Mouse (Mus musculus): ENCODE results near the gene Capn9. TPM values are rescaled to one million over a fixed set of nuclear protein-coding genes. Genes with fewer than 3 reads are reported as not detected.
A peak's percentile ranks its signal among the peaks of the same experiment; 100 is the strongest.

The Capn9 gene
- polyA plus RNA-seq, 1 experiment from 2014 or later: 0.08 TPM

- H3K27ac ChIP-seq (ENCODE audit: low read length): no peak overlapping the region
- 60% methylated on average over 18 of the region's 18 CpGs for WGBS (ENCODE audit: insufficient replicate concordance)
Measured at GRCm38 (mm10) chr8:124643540-124644339, 67.8 kb downstream of the Capn9 start.

GRCm38 (mm10) chr8:124648311-124648710, 72.4 kb downstream of the Capn9 start:
- no peaks in the 10 kb centered on the region for H3K9me3 ChIP-seq (replicated peaks; ENCODE audit: control insufficient read depth, low read length)
- no peaks in the 10 kb centered on the region for H3K27me3 ChIP-seq (ENCODE audit: control insufficient read depth, insufficient read depth, low read depth, low read length)
- no peak overlapping the region for H3K4me2 ChIP-seq (ENCODE audit: low read depth, low read length)
- H3K4me3 ChIP-seq (ENCODE audit: low read depth, low read length): no peak overlapping the region
- no peak for ATAC-seq (ENCODE audit: low read depth)
- H3K27ac ChIP-seq (ENCODE audit: low read length): no peak overlapping the region
- H3K9ac ChIP-seq (ENCODE audit: low read depth, low read length): no peak overlapping the region
- no peaks in the 10 kb centered on the region for H3K36me3 ChIP-seq (ENCODE audit: control insufficient read depth, insufficient read depth)
- peaks cover 13% of the 10 kb centered on the region for H3K4me1 ChIP-seq (ENCODE audit: control insufficient read depth, low read depth, low read length)

More at GRCm38 (mm10) chr8:124643540-124644339, 67.8 kb downstream of the Capn9 start:
- Histone ChIP-seq H3K27me3 (ENCODE audit: control insufficient read depth, insufficient read depth, low read depth, low read length) (no peaks in the 10 kb centered on the region), H3K9ac (ENCODE audit: low read depth, low read length) (no peak overlapping the region), H3K9me3 (replicated peaks; ENCODE audit: control insufficient read depth, low read length) (no peaks in the 10 kb centered on the region), H3K4me3 (ENCODE audit: low read depth, low read length) (no peak overlapping the region), H3K36me3 (ENCODE audit: control insufficient read depth, insufficient read depth) (peaks cover 6% of the 10 kb centered on the region), H3K4me2 (ENCODE audit: low read depth, low read length) (no peak overlapping the region), H3K4me1 (ENCODE audit: control insufficient read depth, low read depth, low read length) (no peaks in the 10 kb centered on the region)
- no peak for ATAC-seq (ENCODE audit: low read depth)

GRCm38 (mm10) chr8:124651776-124652175, 75.9 kb downstream of the Capn9 start:
- Histone ChIP-seq H3K4me2 (ENCODE audit: low read depth, low read length) (no peak overlapping the region), H3K9me3 (replicated peaks; ENCODE audit: control insufficient read depth, low read length) (no peaks in the 10 kb centered on the region), H3K27ac (ENCODE audit: low read length) (peak overlapping the region; percentile 76), H3K36me3 (ENCODE audit: control insufficient read depth, insufficient read depth) (no peaks in the 10 kb centered on the region), H3K4me1 (ENCODE audit: control insufficient read depth, low read depth, low read length) (peaks cover 17% of the 10 kb centered on the region), H3K4me3 (ENCODE audit: low read depth, low read length) (no peak overlapping the region), H3K27me3 (ENCODE audit: control insufficient read depth, insufficient read depth, low read depth, low read length) (no peaks in the 10 kb centered on the region), H3K9ac (ENCODE audit: low read depth, low read length) (no peak overlapping the region)
- ATAC-seq (ENCODE audit: low read depth): peak; percentile 83
- WGBS (ENCODE audit: insufficient replicate concordance): 74% methylated on average over 20 of the region's 20 CpGs

DNA sequence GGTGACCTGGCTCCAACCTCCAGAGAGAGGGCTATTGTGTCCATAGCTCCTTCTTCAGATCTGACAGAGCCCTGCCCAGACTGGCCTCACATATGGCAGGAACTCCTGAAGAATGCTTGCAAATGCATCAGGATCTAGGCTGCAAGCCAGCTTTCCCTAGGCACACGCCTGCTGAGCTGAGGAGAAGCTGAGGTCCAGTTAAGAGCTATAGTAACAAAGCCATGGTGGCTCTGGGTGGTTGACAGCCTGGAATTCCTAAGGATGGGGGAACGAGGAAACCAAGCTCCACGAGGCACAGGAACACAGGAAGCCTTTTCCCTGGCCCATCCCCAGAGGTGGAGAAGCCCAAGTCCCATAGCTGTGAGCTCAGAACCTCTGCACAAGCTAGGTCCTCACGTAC, 76.6 kb downstream of the Capn9 start:
- Histone ChIP-seq H3K27ac (ENCODE audit: low read length) (0 out of 2 replicates have a peak overlapping the region, but pooled peaks have one; percentile 36), H3K36me3 (ENCODE audit: control insufficient read depth, insufficient read depth) (no peaks in the 10 kb centered on the region), H3K27me3 (ENCODE audit: control insufficient read depth, insufficient read depth, low read depth, low read length) (no peaks in the 10 kb centered on the region), H3K4me2 (ENCODE audit: low read depth, low read length) (no peak overlapping the region), H3K9me3 (replicated peaks; ENCODE audit: control insufficient read depth, low read length) (no peaks in the 10 kb centered on the region), H3K4me1 (ENCODE audit: control insufficient read depth, low read depth, low read length) (peaks cover 25% of the 10 kb centered on the region), H3K4me3 (ENCODE audit: low read depth, low read length) (no peak overlapping the region), H3K9ac (ENCODE audit: low read depth, low read length) (no peak overlapping the region)
- no peak for ATAC-seq (ENCODE audit: low read depth)
- 53% methylated on average over 4 of the region's 4 CpGs for WGBS (ENCODE audit: insufficient replicate concordance)

DNA sequence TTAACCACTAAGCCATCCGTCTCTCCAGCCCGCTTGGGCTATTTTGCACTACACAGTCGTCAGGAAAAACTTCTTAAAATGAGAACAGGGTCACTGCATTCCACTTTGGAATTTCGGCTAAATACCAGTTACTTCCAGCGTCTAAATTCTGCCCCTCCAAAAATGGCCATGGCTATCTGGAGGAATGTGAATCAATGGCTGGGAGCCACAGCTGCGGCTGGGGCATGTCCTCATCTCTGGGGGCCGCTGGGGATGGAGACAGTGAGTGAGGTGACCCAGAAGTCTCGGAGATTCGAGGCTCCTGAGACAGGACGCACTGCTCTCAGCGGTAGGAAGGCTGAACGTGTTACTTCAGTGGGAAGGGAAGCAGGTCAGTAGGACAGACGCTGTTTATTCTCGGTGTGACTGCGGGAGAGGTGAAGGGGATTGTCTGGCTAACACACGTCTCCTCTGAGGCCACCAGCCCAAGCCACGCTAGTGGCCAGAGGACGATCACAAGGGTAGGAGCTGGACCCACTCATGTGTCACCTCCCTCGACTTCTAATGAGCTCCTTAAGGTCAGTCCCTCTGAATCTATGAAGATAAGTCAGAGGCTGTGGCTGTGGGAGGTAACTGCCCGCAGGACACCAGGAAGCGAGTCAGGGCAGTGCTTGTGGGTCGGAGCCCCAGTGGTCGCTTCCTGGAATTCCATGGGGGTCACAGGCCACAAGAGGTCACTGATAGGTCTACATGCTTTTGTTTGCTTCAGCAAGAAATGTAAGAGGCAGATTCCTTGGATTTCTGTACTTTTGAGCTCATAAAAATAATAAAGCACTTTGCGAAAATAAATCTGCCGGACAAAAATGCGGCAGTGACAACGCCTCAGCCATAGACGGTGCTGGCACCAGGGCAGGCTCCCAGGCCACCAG, 77.9 kb downstream of the Capn9 start:
- Histone ChIP-seq H3K4me1 (ENCODE audit: control insufficient read depth, low read depth, low read length) (peaks cover 37% of the 10 kb centered on the region), H3K4me3 (ENCODE audit: low read depth, low read length) (no peak overlapping the region), H3K36me3 (ENCODE audit: control insufficient read depth, insufficient read depth) (no peaks in the 10 kb centered on the region), H3K4me2 (ENCODE audit: low read depth, low read length) (no peak overlapping the region), H3K9me3 (replicated peaks; ENCODE audit: control insufficient read depth, low read length) (no peaks in the 10 kb centered on the region), H3K27ac (ENCODE audit: low read length) (0 out of 2 replicates have a peak overlapping the region, but pooled peaks have one; percentile 17), H3K27me3 (ENCODE audit: control insufficient read depth, insufficient read depth, low read depth, low read length) (no peaks in the 10 kb centered on the region), H3K9ac (ENCODE audit: low read depth, low read length) (no peak overlapping the region)
- 71% methylated on average over 28 of the region's 28 CpGs for WGBS (ENCODE audit: insufficient replicate concordance)
- no peak for ATAC-seq (ENCODE audit: low read depth)

DNA sequence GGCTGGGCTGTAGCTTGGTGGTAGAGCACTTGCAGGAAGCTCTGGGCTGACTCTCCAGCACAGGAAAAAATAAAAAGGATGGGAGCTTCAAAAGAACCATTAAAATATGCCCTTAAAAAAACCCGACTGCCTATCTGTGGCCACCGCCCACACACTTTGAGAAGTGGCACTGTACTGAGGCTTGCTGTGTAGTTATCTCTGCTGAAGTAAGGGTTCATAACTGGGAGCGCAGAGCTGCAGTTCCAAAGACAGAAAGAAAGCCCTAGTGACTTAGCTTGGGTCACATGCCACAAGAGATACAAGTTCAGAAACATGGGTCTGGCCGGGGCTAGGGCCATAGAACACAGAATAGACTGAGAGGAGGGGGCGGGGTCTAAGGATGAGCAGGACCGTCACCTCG, 82.0 kb downstream of the Capn9 start:
- H3K4me3 ChIP-seq (ENCODE audit: low read depth, low read length): peak overlapping the region; percentile 36
- peak overlapping the region; percentile 47 for H3K9ac ChIP-seq (ENCODE audit: low read depth, low read length)
- no peaks in the 10 kb centered on the region for H3K9me3 ChIP-seq (replicated peaks; ENCODE audit: control insufficient read depth, low read length)
- no peaks in the 10 kb centered on the region for H3K36me3 ChIP-seq (ENCODE audit: control insufficient read depth, insufficient read depth)
- H3K27ac ChIP-seq (ENCODE audit: low read length): peak overlapping the region; percentile 92
- H3K4me1 ChIP-seq (ENCODE audit: control insufficient read depth, low read depth, low read length): peaks cover 54% of the 10 kb centered on the region
- peak overlapping the region; percentile 69 for H3K4me2 ChIP-seq (ENCODE audit: low read depth, low read length)
- WGBS (ENCODE audit: insufficient replicate concordance): 27% methylated on average over 7 of the region's 7 CpGs
- ATAC-seq (ENCODE audit: low read depth): peak; percentile 86
- no peaks in the 10 kb centered on the region for H3K27me3 ChIP-seq (ENCODE audit: control insufficient read depth, insufficient read depth, low read depth, low read length)

- Histone ChIP-seq H3K27ac (ENCODE audit: low read length) (peak overlapping the region; percentile 92), H3K4me2 (ENCODE audit: low read depth, low read length) (peak overlapping the region; percentile 69), H3K9me3 (replicated peaks; ENCODE audit: control insufficient read depth, low read length) (no peaks in the 10 kb centered on the region), H3K9ac (ENCODE audit: low read depth, low read length) (peak overlapping the region; percentile 47), H3K36me3 (ENCODE audit: control insufficient read depth, insufficient read depth) (no peaks in the 10 kb centered on the region), H3K4me1 (ENCODE audit: control insufficient read depth, low read depth, low read length) (peaks cover 53% of the 10 kb centered on the region), H3K27me3 (ENCODE audit: control insufficient read depth, insufficient read depth, low read depth, low read length) (no peaks in the 10 kb centered on the region), H3K4me3 (ENCODE audit: low read depth, low read length) (peak overlapping the region; percentile 36)
- 20% methylated on average over 2 of the region's 2 CpGs for WGBS (ENCODE audit: insufficient replicate concordance)
- ATAC-seq (ENCODE audit: low read depth): peak; percentile 84
Measured at GRCm38 (mm10) chr8:124658415-124658814, 82.5 kb downstream of the Capn9 start.

GRCm38 (mm10) chr8:124661781-124662180, 85.9 kb downstream of the Capn9 start:
- Histone ChIP-seq H3K9ac (ENCODE audit: low read depth, low read length) (peak overlapping the region; percentile 88), H3K27me3 (ENCODE audit: control insufficient read depth, insufficient read depth, low read depth, low read length) (no peaks in the 10 kb centered on the region), H3K9me3 (replicated peaks; ENCODE audit: control insufficient read depth, low read length) (no peaks in the 10 kb centered on the region), H3K36me3 (ENCODE audit: control insufficient read depth, insufficient read depth) (no peaks in the 10 kb centered on the region), H3K4me2 (ENCODE audit: low read depth, low read length) (peak overlapping the region; percentile 98), H3K4me1 (ENCODE audit: control insufficient read depth, low read depth, low read length) (peaks cover 53% of the 10 kb centered on the region), H3K4me3 (ENCODE audit: low read depth, low read length) (peak overlapping the region; percentile 90), H3K27ac (ENCODE audit: low read length) (peak overlapping the region; percentile 67; the same call in 1 of the 2 replicates)
- WGBS (ENCODE audit: insufficient replicate concordance): 41% methylated on average over 9 of the region's 9 CpGs
- no peak for ATAC-seq (ENCODE audit: low read depth)

Data from liver, embryonic 16.5 days (tissue).